Mouse (Mus musculus): ENCODE results near the gene Pitpnm1.

GRCm38 (mm10) chr19:4142416-4143173 lies 42.8 kb downstream of the Pitpnm1 start:
- TF ChIP-seq POLR2A (IDR thresholded peaks at IDR 0.05; ENCODE audit: control insufficient read depth, extremely low read depth, insufficient read depth, low read length, poor library complexity) = no peak
- no peak for TF ChIP-seq CTCF (IDR thresholded peaks at IDR 0.05; ENCODE audit: borderline replicate concordance, control insufficient read depth, extremely low read depth, insufficient read depth, low read length, poor library complexity)
